Mouse (Mus musculus): ENCODE measurements at regions not wholly inside any gene's neighbourhood (a gene's known extent, or its start where the extent isn't known, plus 50 kb on each side); places are given as distances from the start of the nearest gene placed in this dataset.
A peak's percentile ranks its signal among the peaks of the same experiment; 100 is the strongest.

GRCm38 (mm10) chr3:147041201-147041600 lies 189.0 kb downstream of the Ttll7 start:
- no peak for DNase-seq (ENCODE audit: low spot score in 2 of 2)

- DNase-seq (ENCODE audit: low spot score in 2 of 2), result no peak
These were observed 190.7 kb downstream of the Ttll7 start for GRCm38 (mm10) chr3:147042911-147043310.

GRCm38 (mm10) chr3:147046634-147047033 lies 194.5 kb downstream of the Ttll7 start:
- peak in 1 of 2 experiments; percentile 10 for DNase-seq (ENCODE audit: low spot score in 2 of 2)

GRCm38 (mm10) chr3:147054157-147054838 lies 202.1 kb downstream of the Ttll7 start:
- no peak for DNase-seq (ENCODE audit: low spot score in 2 of 2)

- no peak for DNase-seq (ENCODE audit: low spot score in 2 of 2)
These were observed 205.7 kb downstream of the Ttll7 start for GRCm38 (mm10) chr3:147057874-147058273.

- no peak for DNase-seq (ENCODE audit: low spot score in 2 of 2)
These were observed 208.5 kb downstream of the Ttll7 start for GRCm38 (mm10) chr3:147060659-147061058.

GRCm38 (mm10) chr3:147062451-147062850 lies 210.3 kb downstream of the Ttll7 start:
- no peak for DNase-seq (ENCODE audit: low spot score in 2 of 2)

GRCm38 (mm10) chr3:147063578-147064442 lies 211.6 kb downstream of the Ttll7 start:
- no peak for DNase-seq (ENCODE audit: low spot score in 2 of 2)

- DNase-seq (ENCODE audit: low spot score in 2 of 2), result no peak
These were observed 212.3 kb downstream of the Ttll7 start for GRCm38 (mm10) chr3:147064443-147064868.

GRCm38 (mm10) chr3:147070972-147071371 lies 218.8 kb downstream of the Ttll7 start:
- no peak for DNase-seq (ENCODE audit: low spot score in 2 of 2)

GRCm38 (mm10) chr3:147080197-147080596 lies 228.0 kb downstream of the Ttll7 start:
- no peak for DNase-seq (ENCODE audit: low spot score in 2 of 2)

GRCm38 (mm10) chr3:147080768-147081448 lies 228.7 kb downstream of the Ttll7 start:
- no peak for DNase-seq (ENCODE audit: low spot score in 2 of 2)

- no peak for DNase-seq (ENCODE audit: low spot score in 2 of 2)
These were observed 229.6 kb downstream of the Ttll7 start for GRCm38 (mm10) chr3:147081763-147082162.

GRCm38 (mm10) chr3:147082255-147082943 lies 230.2 kb downstream of the Ttll7 start:
- DNase-seq (ENCODE audit: low spot score in 2 of 2), result no peak

GRCm38 (mm10) chr3:147083374-147083773 lies 231.2 kb downstream of the Ttll7 start:
- DNase-seq (ENCODE audit: low spot score in 2 of 2), result no peak

GRCm38 (mm10) chr3:147083823-147084222 lies 231.7 kb downstream of the Ttll7 start:
- DNase-seq (ENCODE audit: low spot score in 2 of 2), result no peak

GRCm38 (mm10) chr3:147084624-147085189 lies 232.5 kb downstream of the Ttll7 start:
- DNase-seq (ENCODE audit: low spot score in 2 of 2), result no peak

- DNase-seq (ENCODE audit: low spot score in 2 of 2), result no peak
These were observed 236.0 kb downstream of the Ttll7 start for GRCm38 (mm10) chr3:147088171-147088570.

- no peak for DNase-seq (ENCODE audit: low spot score in 2 of 2)
These were observed 237.5 kb downstream of the Ttll7 start for GRCm38 (mm10) chr3:147089716-147090115.

- peak in 1 of 2 experiments; percentile 10 for DNase-seq (ENCODE audit: low spot score in 2 of 2)
These were observed 240.3 kb downstream of the Ttll7 start for GRCm38 (mm10) chr3:147092188-147093075.

All from layer of hippocampus, adult 8-10 months (tissue).